Comparison of ENCODE assay signal across 18 mouse cellular contexts in genomic region chr9:90207808-90208207, GRCm38 (mm10). TPM values are rescaled to one million over a fixed set of nuclear protein-coding genes. Genes with fewer than 3 reads are reported as not detected.
"Had no signal": no experiment of that assay in that cellular context is flagged by ENCODE, and none has a peak within 500 bp of the region (broad histone marks: within the 10 kb centered on the region; RNA-seq: fewer than 3 reads in every experiment).

No protein-coding gene starts in this region.

- H3K4me1 ChIP-seq: midbrain, embryonic 13.5 days; midbrain, embryonic 15.5 days; neural tube, embryonic 12.5 days; stomach, embryonic 15.5 days had no signal

- H3K36me3 ChIP-seq: midbrain, embryonic 15.5 days had no signal

- H3K4me2 ChIP-seq: liver, embryonic 11.5 days; lung, embryonic 14.5 days; midbrain, embryonic 11.5 days; midbrain, embryonic 13.5 days; midbrain, embryonic 15.5 days; neural tube, embryonic 12.5 days; stomach, embryonic 15.5 days had no signal

- DNase-seq: lung, embryonic 14.5 days; right cerebral cortex, postnatal 14 days; thymus, adult 2 months; thymus, postnatal 25 days; thymus, postnatal 4 days had no signal

- H3K27ac ChIP-seq: liver, embryonic 14.5 days; macrophage; midbrain, embryonic 13.5 days; midbrain, embryonic 15.5 days; neural tube, embryonic 12.5 days; stomach, embryonic 15.5 days; stomach, postnatal 0 days had no signal

- H3K9me3 ChIP-seq: megakaryocyte, embryonic 14.5 days; midbrain, embryonic 13.5 days; midbrain, embryonic 15.5 days; neural tube, embryonic 12.5 days; stomach, embryonic 15.5 days had no signal

- ATAC-seq: midbrain, embryonic 13.5 days; midbrain, embryonic 15.5 days had no signal

- H3K27me3 ChIP-seq: megakaryocyte, embryonic 14.5 days; midbrain, embryonic 13.5 days; midbrain, embryonic 15.5 days; neural tube, embryonic 12.5 days; stomach, embryonic 15.5 days had no signal

- H3K9ac ChIP-seq: liver, embryonic 14.5 days; lung, embryonic 14.5 days; midbrain, embryonic 13.5 days; midbrain, embryonic 15.5 days; neural tube, embryonic 12.5 days; stomach, embryonic 15.5 days had no signal

- H3K4me3 ChIP-seq: megakaryocyte, embryonic 14.5 days; midbrain, embryonic 13.5 days; midbrain, embryonic 15.5 days; neural tube, embryonic 12.5 days; stomach, embryonic 15.5 days had no signal

RNA-seq across cellular contexts. Expression of gene Adamts7, which starts 44.9 kb away (rescaled TPM):
- total RNA-seq: megakaryocyte progenitor cell, adult 5-6 weeks; monocyte, adult 5-6 weeks; neutrophil, adult 5-6 weeks had no signal
- polyA plus RNA-seq: macrophage had no signal
